Mouse (Mus musculus): ENCODE measurements at regions not wholly inside any gene's neighbourhood (a gene's known extent, or its start where the extent isn't known, plus 50 kb on each side); places are given as distances from the start of the nearest gene placed in this dataset.

DNA sequence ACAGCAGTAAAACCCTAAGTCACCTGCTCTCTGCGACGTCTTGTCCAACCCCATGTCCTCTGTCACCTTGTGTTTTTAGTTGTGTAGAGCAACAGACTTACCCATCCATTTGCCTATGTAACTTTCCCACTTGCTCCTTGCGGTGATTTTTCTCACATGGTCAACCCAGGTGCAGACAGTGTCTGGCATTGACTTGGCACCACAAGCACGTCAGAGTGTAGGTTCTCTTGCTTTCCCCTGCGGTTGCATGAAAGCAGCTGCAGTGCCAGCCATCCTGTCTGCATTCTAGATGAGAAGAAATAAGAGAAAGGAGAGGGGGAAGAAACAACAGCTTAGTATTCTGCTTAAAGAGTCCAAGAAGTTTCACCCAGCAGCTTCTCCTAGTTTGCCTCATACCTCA, 72.0 kb upstream of the Aldh1b1 start:
- TF ChIP-seq CTCF (IDR thresholded peaks at IDR 0.05; ENCODE audit: borderline replicate concordance, extremely low read depth, insufficient read depth, insufficient read length) (no peak), POLR2A (IDR thresholded peaks at IDR 0.05; ENCODE audit: borderline replicate concordance, extremely low read depth, insufficient read depth, insufficient read length, poor library complexity, severe bottlenecking) (no peak)

Data from brain, embryonic 14.5 days (tissue).